20 mouse cellular contexts compared by ENCODE assay signal in the genomic region with DNA sequence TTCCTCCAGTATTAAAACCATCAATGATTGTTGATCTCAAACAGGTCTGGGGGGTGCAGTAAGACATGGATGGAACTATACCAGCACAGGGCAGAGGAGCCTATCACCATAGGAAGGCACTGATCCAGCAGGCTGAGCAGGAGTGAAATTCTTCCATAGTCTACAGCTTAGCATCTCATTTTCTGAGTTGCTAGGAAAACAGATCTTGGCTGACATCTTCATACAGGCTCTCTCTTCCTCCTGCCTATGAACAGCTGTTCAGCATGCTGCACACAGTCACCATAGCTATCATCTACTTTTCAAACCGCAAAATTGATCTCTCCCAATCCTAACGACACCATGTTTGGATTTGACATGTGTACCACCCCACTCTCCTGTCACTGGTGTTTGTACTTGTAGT. TPM values are rescaled to one million over a fixed set of nuclear protein-coding genes. Genes with fewer than 3 reads are reported as not detected.
DNase-seq lines count a peak whose midpoint lies in the region; ATAC-seq and TF ChIP-seq lines count a peak whose summit lies in the region.
"Had no signal": no experiment of that assay in that cellular context is flagged by ENCODE, and none has a peak within 500 bp of the region (broad histone marks: within the 10 kb centered on the region; RNA-seq: fewer than 3 reads in every experiment).

No protein-coding gene starts in this region.

- no peak for TF ChIP-seq CTCF in layer of hippocampus, adult 2 months (conservative IDR thresholded peaks at IDR 0.05)

- DNase-seq in forebrain, embryonic 10.5 days (ENCODE audit: extremely low spot score, low spot score) = no peak
- DNase-seq in layer of hippocampus, adult 2 months (ENCODE audit: low spot score in 2 of 2) = no peak
- no peak for DNase-seq in layer of hippocampus, adult 11-12 months (ENCODE audit: low spot score)
- peak; percentile 26 for DNase-seq in telencephalon, adult 2 months (ENCODE audit: low read depth, low spot score)
- DNase-seq in midbrain, embryonic 10.5 days (ENCODE audit: low spot score) = no peak
- DNase-seq: adrenal gland, adult 2 months; adrenal gland, postnatal 14 days; cerebellum, adult 11-12 months; cerebellum, adult 8-10 months; cerebellum, postnatal 10 days; gastrocnemius, adult 2 months; gastrocnemius, postnatal 14 days; heart, adult 11 months had no signal

- no peak overlapping the region for H3K4me3 ChIP-seq in forebrain, embryonic 15.5 days
- H3K4me3 ChIP-seq in forebrain, embryonic 10.5 days = no peak overlapping the region
- H3K4me3 ChIP-seq in layer of hippocampus, adult 2 months = no peak overlapping the region
- H3K4me3 ChIP-seq in forebrain, embryonic 16.5 days (replicated peaks; ENCODE audit: low read length) = no peak overlapping the region
- H3K4me3 ChIP-seq in midbrain, embryonic 10.5 days = no peak overlapping the region
- H3K4me3 ChIP-seq: gastrocnemius, adult 2 months; hindbrain, embryonic 12.5 days; hindbrain, embryonic 15.5 days had no signal

- ATAC-seq in forebrain, embryonic 15.5 days (replicated peaks) = no peak; the same call in 1 of the 2 replicates
- peak; percentile 31; the same call in 1 of the 2 replicates for ATAC-seq in forebrain, embryonic 16.5 days
- ATAC-seq: CD4-positive, CD25-positive, alpha-beta regulatory T cell, adult 4 months; intestine, postnatal 0 days had no signal

- H3K4me1 ChIP-seq in forebrain, embryonic 15.5 days = 0 out of 2 replicates have a peak, but pooled peaks cover 3% of the 10 kb centered on the region
- H3K4me1 ChIP-seq in forebrain, embryonic 10.5 days = no peaks in the 10 kb centered on the region
- 0 out of 2 replicates have a peak, but pooled peaks cover 7% of the 10 kb centered on the region for H3K4me1 ChIP-seq in forebrain, embryonic 16.5 days (replicated peaks; ENCODE audit: control insufficient read depth, insufficient read depth, low read length)
- H3K4me1 ChIP-seq in midbrain, embryonic 10.5 days = no peaks in the 10 kb centered on the region
- H3K4me1 ChIP-seq: hindbrain, embryonic 12.5 days; hindbrain, embryonic 15.5 days had no signal

- H3K27ac ChIP-seq in forebrain, embryonic 15.5 days (replicated peaks) = 0 out of 2 replicates have a peak overlapping the region, but pooled peaks have one; percentile 21
- no peak overlapping the region for H3K27ac ChIP-seq in forebrain, embryonic 10.5 days
- peak overlapping the region; percentile 52 for H3K27ac ChIP-seq in layer of hippocampus, adult 2 months
- H3K27ac ChIP-seq in forebrain, embryonic 16.5 days (ENCODE audit: low read length) = no peak overlapping the region
- H3K27ac ChIP-seq in midbrain, embryonic 10.5 days (replicated peaks) = no peak overlapping the region
- H3K27ac ChIP-seq: gastrocnemius, adult 2 months; hindbrain, embryonic 12.5 days; hindbrain, embryonic 15.5 days had no signal

- no peak overlapping the region for H3K4me2 ChIP-seq in forebrain, embryonic 15.5 days (replicated peaks)
- no peak overlapping the region for H3K4me2 ChIP-seq in forebrain, embryonic 16.5 days (ENCODE audit: low read length)
- H3K4me2 ChIP-seq: heart, embryonic 11.5 days; hindbrain, embryonic 12.5 days; hindbrain, embryonic 15.5 days had no signal

- H3K27me3 ChIP-seq in forebrain, embryonic 15.5 days = no peaks in the 10 kb centered on the region
- H3K27me3 ChIP-seq in forebrain, embryonic 10.5 days (ENCODE audit: poor library complexity, severe bottlenecking) = no peaks in the 10 kb centered on the region
- H3K27me3 ChIP-seq in forebrain, embryonic 16.5 days (replicated peaks; ENCODE audit: control insufficient read depth, insufficient read depth, low read length) = no peaks in the 10 kb centered on the region
- H3K27me3 ChIP-seq in midbrain, embryonic 10.5 days (ENCODE audit: low read depth, poor library complexity, severe bottlenecking) = no peaks in the 10 kb centered on the region
- H3K27me3 ChIP-seq: hindbrain, embryonic 12.5 days; hindbrain, embryonic 15.5 days had no signal

- H3K9me3 ChIP-seq in forebrain, embryonic 15.5 days = no peaks in the 10 kb centered on the region
- no peaks in the 10 kb centered on the region for H3K9me3 ChIP-seq in forebrain, embryonic 10.5 days
- no peaks in the 10 kb centered on the region for H3K9me3 ChIP-seq in forebrain, embryonic 16.5 days (ENCODE audit: control insufficient read depth, low read length)
- no peaks in the 10 kb centered on the region for H3K9me3 ChIP-seq in midbrain, embryonic 10.5 days (replicated peaks)
- H3K9me3 ChIP-seq: hindbrain, embryonic 12.5 days; hindbrain, embryonic 15.5 days had no signal

- peaks cover 56% of the 10 kb centered on the region for H3K36me3 ChIP-seq in forebrain, embryonic 15.5 days
- H3K36me3 ChIP-seq in forebrain, embryonic 10.5 days (replicated peaks) = peaks cover 100% of the 10 kb centered on the region
- H3K36me3 ChIP-seq in forebrain, embryonic 16.5 days (ENCODE audit: control insufficient read depth, insufficient read depth) = peaks cover 21% of the 10 kb centered on the region; the same call in 1 of the 2 replicates
- H3K36me3 ChIP-seq in midbrain, embryonic 10.5 days = peaks cover 100% of the 10 kb centered on the region

- H3K9ac ChIP-seq in forebrain, embryonic 15.5 days (replicated peaks) = no peak overlapping the region
- no peak overlapping the region for H3K9ac ChIP-seq in forebrain, embryonic 16.5 days (replicated peaks; ENCODE audit: low read depth, low read length)
- H3K9ac ChIP-seq: hindbrain, embryonic 12.5 days; hindbrain, embryonic 15.5 days had no signal

- 83% methylated on average over 2 of the region's 2 CpGs for WGBS in forebrain, embryonic 15.5 days
- whole genome bisulfite sequencing in forebrain, embryonic 10.5 days = 96% methylated on average over 2 of the region's 2 CpGs
- 66% methylated on average over 2 of the region's 2 CpGs for WGBS in forebrain, embryonic 16.5 days
- 98% methylated on average over 2 of the region's 2 CpGs for WGBS in midbrain, embryonic 10.5 days

RNA-seq across cellular contexts. Expression of a gene that starts 17.5 kb away (rescaled TPM):
- 119 and 121 TPM in 2 replicates for polyA plus RNA-seq in forebrain, embryonic 15.5 days (2015; fragmentation: Nextera tagmentation; extraction: Ambion mirVana)
- polyA plus RNA-seq in forebrain, embryonic 10.5 days (2016; fragmentation: Nextera tagmentation; extraction: Ambion mirVana) = 127 and 129 TPM in 2 replicates
- 10 to 100 TPM; 55.4 to 71.2 TPM for total RNA-seq in layer of hippocampus, adult 2 months (2021)
- polyA plus RNA-seq in forebrain, embryonic 16.5 days (2015; fragmentation: Nextera tagmentation; extraction: Ambion mirVana) = 126 TPM in 2 replicates
- 99.9 and 103 TPM in 2 replicates for polyA plus RNA-seq in midbrain, embryonic 10.5 days (2016; fragmentation: Nextera tagmentation; extraction: Ambion mirVana)

Comparison
In these comparisons a context has a peak if more than half of its experiments do, and no peak if none do; other contexts are left out.
1. H3K27ac ChIP-seq: peak in forebrain, embryonic 15.5 days (single experiment) and layer of hippocampus, adult 2 months (single experiment); none in forebrain, embryonic 10.5 days (single experiment), forebrain, embryonic 16.5 days (single experiment) and midbrain, embryonic 10.5 days (single experiment).